Mouse (Mus musculus) stomach, embryonic 15.5 days (tissue): Measurements from ENCODE around the gene Gm14137. TPM values are rescaled to one million over a fixed set of nuclear protein-coding genes. Genes with fewer than 3 reads are reported as not detected.

Source experiments
- ATAC-seq: fragments of 200-750 bp; cut with Nextera tagmentation; 2 replicates; pipeline ENCODE4 v1.8.0; 2017; ENCODE audit warnings: low read depth, moderate number of reproducible peaks, moderate TSS enrichment; ENCODE audit not compliant: insufficient read depth, low FRiP score
- H3K27ac ChIP-seq: fragments of 300-500 bp; sonication (generic); 2 replicates; pipeline ENCODE4 v1.5.1; 2015; ENCODE audit warnings: mild to moderate bottlenecking, inconsistent platforms
- H3K27me3 ChIP-seq: fragments of 300-500 bp; sonication (generic); replicated peaks from 2 replicates; pipeline ENCODE4 v1.6.1; 2015; ENCODE audit warnings: inconsistent platforms
- H3K36me3 ChIP-seq: fragments of 300-500 bp; sonication (generic); 2 replicates; pipeline ENCODE4 v1.6.1; 2015; ENCODE audit warnings: inconsistent platforms
- H3K4me1 ChIP-seq: fragments of 300-500 bp; sonication (generic); 2 replicates; pipeline ENCODE4 v1.6.1; 2015; ENCODE audit warnings: inconsistent platforms
- H3K4me2 ChIP-seq: fragments of 300-500 bp; sonication (generic); 2 replicates; pipeline ENCODE4 v1.6.1; 2015; ENCODE audit warnings: mild to moderate bottlenecking, inconsistent platforms
- H3K4me3 ChIP-seq: fragments of 300-500 bp; sonication (generic); replicated peaks from 2 replicates; pipeline ENCODE4 v1.5.1; 2015; ENCODE audit warnings: inconsistent platforms
- H3K9ac ChIP-seq: fragments of 300-500 bp; sonication (generic); 2 replicates; pipeline ENCODE4 v1.6.1; 2015; ENCODE audit warnings: inconsistent platforms
- H3K9me3 ChIP-seq: fragments of 300-500 bp; sonication (generic); 2 replicates; pipeline ENCODE4 v1.6.1; 2016; ENCODE audit warnings: inconsistent platforms
- WGBS: fragments of 180-500 bp; shearing (Covaris S2); methylation state at CpG from one replicate; pipeline ENCODE4 v1.1.7; 2015; 5-methylcytosine and 5-hydroxymethylcytosine counted together
- polyA plus RNA-seq: library from polyadenylated mRNA; unstranded; fragments of >200 nt; fragmentation: Nextera tagmentation; extraction: Ambion mirVana; gene quantifications from 2 replicates; pipeline ENCODE4 v1.2.1, GENCODE M21; 2015

The Gm14137 gene
- polyA plus RNA-seq, 1 experiment from 2014 or later: 1.1 TPM

DNA sequence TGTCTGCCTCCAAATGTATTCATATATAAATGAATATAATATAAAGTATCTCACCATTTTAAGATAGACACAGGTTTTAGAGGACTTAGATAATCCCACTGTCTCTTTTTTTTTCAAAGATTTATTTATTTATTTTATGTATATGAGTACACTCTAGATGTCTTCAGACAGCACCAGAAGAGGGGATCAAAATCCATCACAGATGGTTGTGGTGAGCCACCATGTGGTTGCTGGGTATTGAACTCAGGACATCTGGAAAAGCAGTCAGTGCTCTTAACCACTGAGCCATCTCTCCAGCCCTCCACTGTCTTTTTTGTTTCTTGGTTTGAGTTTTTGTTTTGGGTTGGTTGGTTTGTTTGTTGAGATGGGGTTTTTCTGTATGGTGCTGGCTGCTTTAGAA lies 16.5 kb upstream of the Gm14137 start:
- Histone ChIP-seq H3K9me3 (no peaks in the 10 kb centered on the region), H3K4me3 (no peak overlapping the region), H3K36me3 (no peaks in the 10 kb centered on the region; the same call in 1 of the 2 replicates), H3K9ac (no peak overlapping the region), H3K4me2 (no peak overlapping the region), H3K4me1 (peaks cover 11% of the 10 kb centered on the region; the same call in 1 of the 2 replicates), H3K27me3 (no peaks in the 10 kb centered on the region), H3K27ac (no peak overlapping the region)
- ATAC-seq: no peak

DNA sequence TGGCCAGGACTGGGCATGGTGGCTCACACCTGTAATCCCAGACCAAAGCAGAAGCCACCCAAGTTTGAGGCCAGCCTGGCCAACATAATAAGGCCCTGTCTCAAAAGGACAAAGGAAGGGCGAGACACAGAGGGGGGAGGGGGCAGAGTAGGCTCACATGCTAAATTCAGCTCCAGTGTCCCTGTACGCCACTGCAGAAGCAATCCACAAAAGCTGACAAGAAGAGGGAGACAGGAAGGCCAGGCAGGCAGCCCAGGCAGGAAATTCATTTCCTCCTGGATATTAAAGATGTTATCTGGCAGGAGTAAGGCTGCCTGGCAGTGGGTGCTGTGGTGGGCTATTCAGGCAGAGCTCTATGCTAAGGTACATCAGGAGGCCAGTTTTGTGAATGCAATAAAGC lies 13.1 kb upstream of the Gm14137 start:
- no peak overlapping the region for H3K4me2 ChIP-seq
- H3K4me3 ChIP-seq: no peak overlapping the region
- no peaks in the 10 kb centered on the region for H3K36me3 ChIP-seq
- H3K9me3 ChIP-seq: no peaks in the 10 kb centered on the region
- H3K9ac ChIP-seq: no peak overlapping the region
- H3K27me3 ChIP-seq: no peaks in the 10 kb centered on the region
- no peak overlapping the region for H3K27ac ChIP-seq
- 30% methylated on average over 2 of the region's 2 CpGs for WGBS
- ATAC-seq: no peak
- 0 out of 2 replicates have a peak, but pooled peaks cover 4% of the 10 kb centered on the region for H3K4me1 ChIP-seq

DNA sequence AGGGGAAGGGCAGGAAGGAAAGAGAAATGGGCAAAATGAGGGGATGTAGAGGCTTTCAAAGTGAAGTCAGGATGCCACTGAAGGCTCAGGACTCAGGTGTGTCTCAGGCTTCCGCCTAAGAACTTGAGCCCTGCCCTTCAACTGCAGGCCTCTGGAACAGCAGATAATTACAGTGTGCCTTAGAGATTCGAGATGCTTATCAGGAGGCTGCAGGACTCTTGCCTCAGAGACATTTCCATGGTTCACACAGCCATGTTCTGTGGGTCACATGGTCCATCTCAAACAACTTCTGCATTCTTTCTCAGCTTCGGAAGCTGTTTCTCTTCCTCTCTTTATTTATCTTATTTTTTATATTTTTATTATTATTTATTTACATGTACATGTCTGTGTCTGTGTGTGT lies 11.2 kb upstream of the Gm14137 start:
- Histone ChIP-seq H3K4me2 (no peak overlapping the region), H3K4me3 (no peak overlapping the region), H3K4me1 (peaks cover 12% of the 10 kb centered on the region), H3K36me3 (no peaks in the 10 kb centered on the region), H3K27me3 (no peaks in the 10 kb centered on the region), H3K9ac (no peak overlapping the region), H3K9me3 (no peaks in the 10 kb centered on the region), H3K27ac (no peak overlapping the region)
- no peak for ATAC-seq
- WGBS: 58% methylated on average over 3 of the region's 3 CpGs

DNA sequence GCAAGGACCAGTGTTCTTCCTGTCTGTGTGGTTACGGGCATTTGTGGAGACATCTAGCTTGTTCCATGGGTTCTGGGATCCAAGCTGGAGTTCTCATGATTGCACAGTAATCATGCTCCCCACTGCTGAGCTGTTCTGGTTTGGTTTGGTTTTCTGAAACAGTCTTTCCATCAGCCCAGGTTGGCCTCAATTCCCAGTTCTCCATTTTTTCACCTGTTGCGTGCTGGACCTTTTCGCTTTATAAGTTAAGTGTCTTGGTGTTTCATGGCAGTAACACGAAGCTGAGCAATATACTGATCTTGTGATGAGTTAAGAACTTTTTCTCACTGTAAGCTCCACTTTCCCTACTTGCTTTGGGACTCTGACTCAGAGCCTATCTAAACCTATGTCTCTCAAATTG lies 10.3 kb upstream of the Gm14137 start:
- no peaks in the 10 kb centered on the region for H3K27me3 ChIP-seq
- no peaks in the 10 kb centered on the region for H3K36me3 ChIP-seq

DNA sequence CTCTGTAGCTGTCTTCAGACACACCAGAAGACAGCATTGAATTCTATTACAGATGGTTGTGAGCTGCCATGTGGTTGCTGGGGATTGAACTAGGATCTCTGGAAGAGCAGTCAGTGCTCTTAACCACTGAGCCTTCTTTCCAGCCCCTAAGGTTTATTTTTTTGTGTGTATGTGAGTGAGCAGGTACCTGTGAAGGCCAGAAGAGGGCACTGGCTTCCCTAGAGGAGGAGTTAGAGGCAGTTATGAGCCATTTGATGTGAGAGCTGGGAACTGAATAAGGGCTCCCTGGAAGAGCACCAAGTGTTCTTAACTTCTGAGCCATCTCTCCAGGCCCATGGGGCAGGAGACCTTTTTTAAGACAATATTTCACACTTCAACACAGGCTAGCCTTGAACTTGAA lies 8.9 kb upstream of the Gm14137 start:
- no peak for ATAC-seq
- no peak overlapping the region for H3K4me3 ChIP-seq
- no peaks in the 10 kb centered on the region for H3K27me3 ChIP-seq
- peaks cover 12% of the 10 kb centered on the region for H3K4me1 ChIP-seq
- no peaks in the 10 kb centered on the region for H3K36me3 ChIP-seq
- no peak overlapping the region for H3K9ac ChIP-seq
- H3K4me2 ChIP-seq: no peak overlapping the region
- no peak overlapping the region for H3K27ac ChIP-seq
- no peaks in the 10 kb centered on the region for H3K9me3 ChIP-seq

More for the DNA sequence above, 10.3 kb upstream of the Gm14137 start:
- ATAC-seq: no peak
- 93% methylated on average over 4 of the region's 4 CpGs for WGBS
- H3K4me1 ChIP-seq: peaks cover 12% of the 10 kb centered on the region
- no peak overlapping the region for H3K4me2 ChIP-seq
- no peak overlapping the region for H3K9ac ChIP-seq
- H3K9me3 ChIP-seq: no peaks in the 10 kb centered on the region
- no peak overlapping the region for H3K27ac ChIP-seq
- H3K4me3 ChIP-seq: no peak overlapping the region

DNA sequence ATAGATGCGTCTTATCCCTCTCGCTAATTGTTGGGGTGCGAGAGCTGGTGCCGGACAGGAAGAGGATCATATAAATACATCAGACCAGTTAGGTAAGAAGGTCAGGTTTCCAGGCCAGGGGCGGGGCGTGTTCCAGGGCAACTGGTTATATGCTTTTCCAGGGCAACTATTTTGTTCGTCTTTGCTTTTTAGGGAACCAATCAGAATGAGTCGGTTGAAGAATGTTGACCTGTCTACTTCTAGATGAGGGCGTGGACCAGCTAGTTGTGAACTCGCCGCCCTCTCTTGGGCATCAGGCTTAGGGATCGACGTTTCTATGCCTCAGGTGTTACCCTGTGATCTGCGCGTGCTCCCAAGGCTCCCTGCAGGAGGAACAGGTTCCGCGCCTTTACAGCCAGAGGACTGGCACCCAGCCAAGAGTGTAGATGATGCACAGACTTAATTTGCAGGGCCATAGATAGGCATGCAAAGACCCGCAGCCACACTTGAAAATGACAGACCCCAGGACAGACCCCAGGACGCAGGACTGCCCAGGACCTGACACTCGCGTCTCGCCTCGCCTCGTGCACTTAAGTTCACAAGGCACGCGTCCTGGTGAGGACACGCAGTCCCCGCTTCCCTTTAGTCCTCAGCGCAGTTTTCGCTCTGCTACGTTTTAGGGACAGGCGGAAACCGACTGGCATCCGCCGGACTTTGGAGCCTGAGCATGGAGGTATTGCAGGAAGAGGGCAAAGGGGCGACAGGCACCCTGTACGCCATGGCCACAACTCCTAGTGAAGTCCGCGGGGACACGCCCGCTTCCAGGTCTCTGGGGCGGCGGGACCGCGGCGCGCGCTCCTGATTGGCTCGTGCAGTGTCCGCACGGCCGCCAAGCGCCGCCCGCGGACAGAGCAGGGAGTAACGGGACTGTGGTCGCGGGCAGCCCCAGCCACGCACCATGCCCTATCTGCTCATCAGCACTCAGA lies 7.1 kb upstream of the Gm14137 start, which contains the start of gene Gchfr:
Gene Gchfr (plus strand): TSS at position 873 of the 965 bp plus-strand sequence.
- H3K27ac ChIP-seq: no peak within 1 kb of the TSS
- WGBS: under 1% methylated on average over 60 of the region's 60 CpGs
- peak; percentile 76 for ATAC-seq

DNA sequence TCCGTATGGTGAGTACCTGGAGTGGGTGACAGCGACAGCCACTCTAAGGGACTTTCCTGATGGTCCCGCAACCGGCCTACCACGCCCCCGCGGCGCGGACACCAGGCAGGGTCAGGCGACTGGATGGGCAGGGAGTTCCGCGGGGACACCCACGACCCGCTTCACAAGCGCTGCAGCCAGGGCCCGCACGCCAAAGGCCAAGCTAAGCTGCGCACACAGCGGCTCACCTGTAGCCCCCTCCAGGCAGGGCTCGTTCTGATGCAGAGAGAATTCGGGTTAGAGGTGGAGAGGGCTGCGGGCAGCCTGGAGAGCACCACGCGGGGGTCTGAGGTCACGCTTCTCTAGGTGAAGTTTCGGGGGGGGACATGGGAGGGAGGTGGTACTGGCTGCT lies 6.4 kb upstream of the Gm14137 start:
- Histone ChIP-seq H3K4me1 (peaks cover 22% of the 10 kb centered on the region), H3K9me3 (no peaks in the 10 kb centered on the region), H3K9ac (peak overlapping the region; percentile 38; the same call in 1 of the 2 replicates), H3K4me3 (peak overlapping the region; percentile 57), H3K36me3 (0 out of 2 replicates have a peak, but pooled peaks cover 4% of the 10 kb centered on the region), H3K4me2 (peak overlapping the region; percentile 100), H3K27me3 (no peaks in the 10 kb centered on the region), H3K27ac (no peak overlapping the region)
- 0 out of 2 replicates have a peak, but pooled peaks have one; percentile 3 for ATAC-seq
- 3% methylated on average over 26 of the region's 26 CpGs for WGBS

More for the DNA sequence above, 7.1 kb upstream of the Gm14137 start, which contains the start of gene Gchfr:
- H3K4me2 ChIP-seq: peak within 1 kb of the TSS; percentile 100
- H3K4me3 ChIP-seq: peak within 1 kb of the TSS; percentile 57
- H3K36me3 ChIP-seq: 0 out of 2 replicates have a peak, but pooled peaks cover 4% of the 10 kb centered on the region
- H3K9me3 ChIP-seq: no peaks in the 10 kb centered on the region
- peaks cover 16% of the 10 kb centered on the region for H3K4me1 ChIP-seq
- peak within 1 kb of the TSS; percentile 38; the same call in 1 of the 2 replicates for H3K9ac ChIP-seq
- H3K27me3 ChIP-seq: no peaks in the 10 kb centered on the region

DNA sequence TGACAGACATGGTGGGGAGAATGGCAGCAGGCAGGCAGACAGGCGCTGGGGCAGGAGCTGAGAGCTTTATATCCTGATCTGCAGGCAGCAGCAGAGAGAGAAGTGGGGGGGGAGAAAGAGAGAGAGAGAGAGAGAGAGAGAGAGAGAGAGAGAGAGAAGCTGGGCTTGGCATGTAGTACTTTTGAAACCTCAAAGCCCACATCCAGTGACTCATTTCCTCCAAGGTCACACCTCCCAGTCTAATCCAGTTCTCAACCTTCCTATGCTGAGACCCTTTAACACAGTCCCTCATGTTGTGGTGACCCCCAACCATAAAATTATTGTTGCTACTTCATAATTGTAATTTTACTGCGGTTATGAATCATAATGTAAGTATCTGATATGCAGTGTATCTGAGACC lies 4.0 kb upstream of the Gm14137 start:
- 94% methylated on average over 2 of the region's 2 CpGs for WGBS
- Histone ChIP-seq H3K4me1 (peaks cover 28% of the 10 kb centered on the region), H3K9me3 (no peaks in the 10 kb centered on the region), H3K4me2 (no peak overlapping the region), H3K9ac (no peak overlapping the region), H3K27ac (no peak overlapping the region), H3K36me3 (0 out of 2 replicates have a peak, but pooled peaks cover 4% of the 10 kb centered on the region), H3K27me3 (no peaks in the 10 kb centered on the region), H3K4me3 (no peak overlapping the region)
- ATAC-seq: no peak

DNA sequence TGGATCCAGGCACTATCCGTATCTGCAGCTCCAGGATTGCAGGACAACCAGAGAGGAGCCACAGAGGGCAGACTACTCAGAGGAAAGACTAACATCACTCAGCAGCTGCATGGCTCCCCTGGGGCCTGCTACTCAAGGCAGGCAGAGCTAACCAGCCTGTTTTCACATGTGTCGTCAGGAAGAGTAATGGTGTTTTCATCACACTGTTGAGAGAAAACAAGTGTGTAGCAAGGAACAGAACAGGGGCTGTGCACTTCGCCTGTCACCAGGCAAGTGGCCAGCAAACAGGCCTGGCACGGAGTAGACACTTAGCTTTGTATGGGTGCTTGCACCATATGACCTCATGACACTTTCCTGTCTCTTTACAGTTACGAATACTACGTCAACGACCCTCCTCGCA lies 2.7 kb upstream of the Gm14137 start:
- no peak overlapping the region for H3K27ac ChIP-seq
- H3K27me3 ChIP-seq: no peaks in the 10 kb centered on the region
- peaks cover 28% of the 10 kb centered on the region for H3K4me1 ChIP-seq
- H3K36me3 ChIP-seq: 0 out of 2 replicates have a peak, but pooled peaks cover 4% of the 10 kb centered on the region
- 63% methylated on average over 8 of the region's 8 CpGs for WGBS
- no peak overlapping the region for H3K4me2 ChIP-seq
- no peaks in the 10 kb centered on the region for H3K9me3 ChIP-seq
- H3K9ac ChIP-seq: no peak overlapping the region
- no peak for ATAC-seq
- H3K4me3 ChIP-seq: no peak overlapping the region

DNA sequence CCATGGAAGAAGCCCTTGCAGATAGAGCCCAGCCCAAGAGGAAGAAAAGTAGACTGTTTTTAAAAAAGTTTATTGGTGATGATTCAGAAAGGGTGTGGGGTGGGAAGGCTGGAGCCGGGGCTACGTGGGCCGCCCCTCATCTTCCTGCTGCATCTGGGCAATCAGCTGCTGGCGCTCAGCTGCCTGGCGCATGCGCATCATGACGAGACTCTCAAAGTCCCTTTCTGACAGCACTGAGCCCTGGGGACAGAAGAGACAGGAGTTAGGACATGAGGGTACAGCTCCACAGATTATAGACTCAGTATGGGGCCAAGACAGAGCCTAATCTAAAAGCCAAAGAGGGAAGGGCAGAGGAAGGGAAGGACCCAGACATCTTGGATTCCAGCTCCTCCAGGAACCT lies 1.9 kb upstream of the Gm14137 start:
- ATAC-seq: no peak
- no peak overlapping the region for H3K4me3 ChIP-seq
- H3K9ac ChIP-seq: no peak overlapping the region
- 85% methylated on average over 7 of the region's 7 CpGs for WGBS
- no peaks in the 10 kb centered on the region for H3K9me3 ChIP-seq
- peaks cover 21% of the 10 kb centered on the region for H3K4me1 ChIP-seq
- H3K4me2 ChIP-seq: no peak overlapping the region
- no peak overlapping the region for H3K27ac ChIP-seq
- H3K27me3 ChIP-seq: no peaks in the 10 kb centered on the region
- H3K36me3 ChIP-seq: 0 out of 2 replicates have a peak, but pooled peaks cover 7% of the 10 kb centered on the region

DNA sequence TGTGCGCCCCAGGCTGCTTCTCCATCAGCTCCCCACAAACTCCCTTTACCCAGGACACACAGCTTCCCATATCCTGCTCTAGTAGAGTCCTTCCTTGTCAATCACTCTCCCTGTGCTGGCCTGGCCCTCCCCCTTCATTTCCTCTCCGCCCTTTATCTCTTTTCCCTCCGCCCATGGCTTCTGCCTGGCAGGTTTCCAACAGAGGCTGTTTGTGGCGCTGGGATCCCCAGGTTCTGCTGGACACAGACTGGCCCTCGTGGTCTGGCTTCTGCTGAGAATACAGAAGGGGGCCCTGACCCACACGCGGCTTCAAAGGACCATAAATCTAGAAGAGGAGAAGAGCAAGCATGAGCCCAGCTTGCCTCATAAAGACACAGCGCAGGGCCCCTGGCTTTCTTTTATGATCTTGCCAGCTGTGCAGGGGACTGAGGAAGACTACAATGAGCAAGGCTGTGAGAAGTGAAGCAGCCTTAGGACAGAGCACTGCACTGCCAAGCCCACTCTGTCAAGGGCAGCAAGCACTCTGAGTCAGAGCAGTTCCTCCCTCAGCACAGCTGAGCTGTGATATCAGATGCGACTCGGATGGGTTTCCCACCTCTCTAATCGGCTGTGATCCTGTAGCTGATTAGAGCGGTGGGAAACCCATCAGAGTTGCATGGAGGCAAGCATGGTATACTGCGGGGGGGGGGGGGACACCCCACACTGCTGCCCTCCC lies 1.3 kb upstream of the Gm14137 start:
- 21% methylated on average over 13 of the region's 13 CpGs for WGBS
- Histone ChIP-seq H3K36me3 (0 out of 2 replicates have a peak, but pooled peaks cover 7% of the 10 kb centered on the region), H3K4me2 (peak overlapping the region; percentile 12; the same call in 1 of the 2 replicates), H3K4me1 (peaks cover 16% of the 10 kb centered on the region), H3K9ac (no peak overlapping the region), H3K27me3 (no peaks in the 10 kb centered on the region), H3K4me3 (no peak overlapping the region), H3K27ac (peak overlapping the region; percentile 11; the same call in 1 of the 2 replicates), H3K9me3 (no peaks in the 10 kb centered on the region)
- ATAC-seq: 0 out of 2 replicates have a peak, but pooled peaks have one; percentile 36
